Mouse (Mus musculus) liver, embryonic 14.5 days (tissue): ENCODE measurements around the gene Ndufaf7.

ENCODE experiments used
- CTCF ChIP-seq: IDR thresholded peaks from 2 replicates; pipeline ENCODE4 v1.5.1; 2016; ENCODE audit warnings: antibody characterized with exemption, low read depth, control low read depth
- EP300 ChIP-seq: IDR thresholded peaks from 2 replicates; pipeline ENCODE4 v1.6.1; 2016; ENCODE audit warnings: antibody characterized with exemption, low read depth

- no peak for TF ChIP-seq CTCF
- no peak for TF ChIP-seq EP300
Measured at GRCm38 (mm10) chr17:78968500-78968899, 31.6 kb downstream of the Ndufaf7 start.
